In genomic region chr3:137942098-137942622, GRCm38 (mm10) we compare ENCODE assay signal across 10 mouse cellular contexts.
"Had no signal": no experiment of that assay in that cellular context is flagged by ENCODE, and none has a peak within 500 bp of the region (broad histone marks: within the 10 kb centered on the region; RNA-seq: fewer than 3 reads in every experiment).

No protein-coding gene starts in this region.

- H3K36me3 ChIP-seq: limb, embryonic 13.5 days; midbrain, embryonic 12.5 days had no signal

- H3K4me1 ChIP-seq: limb, embryonic 13.5 days; midbrain, embryonic 12.5 days had no signal

- H3K27ac ChIP-seq: limb, embryonic 13.5 days; midbrain, embryonic 12.5 days; stomach, postnatal 0 days had no signal

- H3K27me3 ChIP-seq: limb, embryonic 13.5 days; midbrain, embryonic 12.5 days had no signal

- H3K9ac ChIP-seq: limb, embryonic 13.5 days; midbrain, embryonic 12.5 days had no signal

- H3K9me3 ChIP-seq: limb, embryonic 13.5 days; midbrain, embryonic 12.5 days had no signal

- H3K4me2 ChIP-seq: limb, embryonic 13.5 days; midbrain, embryonic 12.5 days had no signal

- H3K4me3 ChIP-seq: limb, embryonic 13.5 days; midbrain, embryonic 12.5 days had no signal

- DNase-seq: kidney, adult 18-20 months; kidney, postnatal 14 days; left cerebral cortex, postnatal 4 days; lung, adult 18-20 months; right cerebral cortex, adult 18-20 months; right cerebral cortex, postnatal 25 days; thymus, postnatal 36 days had no signal
